Mouse (Mus musculus): ENCODE data around the gene Tnk2. TPM values are rescaled to one million over a fixed set of nuclear protein-coding genes. Genes with fewer than 3 reads are reported as not detected.

Tnk2 gene
- polyA plus RNA-seq (2014; fragmentation: Illumina TruSeq; extraction: RNeasy Lipid Tissue Mini Kit (QIAGEN cat#74804); ENCODE audit: low read depth, low replicate concordance) = 1.2 TPM

GRCm38 (mm10) chr16:32643661-32644061 is at the start of gene Tnk2:
TSS of gene Tnk2 (plus strand) at chr16:32643874.

GRCm38 (mm10) chr16:32608712-32609400 is 34.8 kb upstream of the Tnk2 start, which contains the start of gene Tfrc:
TSS of gene Tfrc (plus strand) at chr16:32608920.

Other genes starting within 250 kb of the Tnk2 start
- not detected for gene Tm4sf19, start 243.4 kb upstream of the Tnk2 start, polyA plus RNA-seq (2014; fragmentation: Illumina TruSeq; extraction: RNeasy Lipid Tissue Mini Kit (QIAGEN cat#74804); ENCODE audit: low read depth, low replicate concordance)
- gene Tctex1d2, start 224.2 kb upstream of the Tnk2 start, polyA plus RNA-seq (2014; fragmentation: Illumina TruSeq; extraction: RNeasy Lipid Tissue Mini Kit (QIAGEN cat#74804); ENCODE audit: low read depth, low replicate concordance) = 3.4 TPM
- gene Pcyt1a, start 213.0 kb upstream of the Tnk2 start, polyA plus RNA-seq (2014; fragmentation: Illumina TruSeq; extraction: RNeasy Lipid Tissue Mini Kit (QIAGEN cat#74804); ENCODE audit: low read depth, low replicate concordance) = 37.4 TPM
- gene Slc51a, start 156.0 kb upstream of the Tnk2 start, polyA plus RNA-seq (2014; fragmentation: Illumina TruSeq; extraction: RNeasy Lipid Tissue Mini Kit (QIAGEN cat#74804); ENCODE audit: low read depth, low replicate concordance) = not detected
- gene Zdhhc19, start 147.6 kb upstream of the Tnk2 start, polyA plus RNA-seq (2014; fragmentation: Illumina TruSeq; extraction: RNeasy Lipid Tissue Mini Kit (QIAGEN cat#74804); ENCODE audit: low read depth, low replicate concordance) = not detected
- gene Tfrc, start 35.0 kb upstream of the Tnk2 start, polyA plus RNA-seq (2014; fragmentation: Illumina TruSeq; extraction: RNeasy Lipid Tissue Mini Kit (QIAGEN cat#74804); ENCODE audit: low read depth, low replicate concordance) = 27.4 TPM
- gene Muc4, start 92.0 kb downstream of the Tnk2 start, polyA plus RNA-seq (2014; fragmentation: Illumina TruSeq; extraction: RNeasy Lipid Tissue Mini Kit (QIAGEN cat#74804); ENCODE audit: low read depth, low replicate concordance) = not detected
- gene Muc20, start 153.6 kb downstream of the Tnk2 start, polyA plus RNA-seq (2014; fragmentation: Illumina TruSeq; extraction: RNeasy Lipid Tissue Mini Kit (QIAGEN cat#74804); ENCODE audit: low read depth, low replicate concordance) = not detected
- not detected for gene Smbd1, start 166.6 kb downstream of the Tnk2 start, polyA plus RNA-seq (2014; fragmentation: Illumina TruSeq; extraction: RNeasy Lipid Tissue Mini Kit (QIAGEN cat#74804); ENCODE audit: low read depth, low replicate concordance)
- gene Fyttd1, start 233.6 kb downstream of the Tnk2 start, polyA plus RNA-seq (2014; fragmentation: Illumina TruSeq; extraction: RNeasy Lipid Tissue Mini Kit (QIAGEN cat#74804); ENCODE audit: low read depth, low replicate concordance) = 52.0 TPM
- 5.3 TPM for gene Rubcn, start 233.9 kb downstream of the Tnk2 start, polyA plus RNA-seq (2014; fragmentation: Illumina TruSeq; extraction: RNeasy Lipid Tissue Mini Kit (QIAGEN cat#74804); ENCODE audit: low read depth, low replicate concordance)

Data from liver, adult 10 weeks (tissue).